In genomic region chr5:36714832-36715231, GRCm38 (mm10) we compare ENCODE assay signal across 16 mouse cellular contexts. TPM values are rescaled to one million over a fixed set of nuclear protein-coding genes. Genes with fewer than 3 reads are reported as not detected.
A peak's percentile ranks its signal among the peaks of the same experiment; 100 is the strongest.
DNase-seq lines count a peak whose midpoint lies in the region; ATAC-seq and TF ChIP-seq lines count a peak whose summit lies in the region.
"Had no signal": no experiment of that assay in that cellular context is flagged by ENCODE, and none has a peak within 500 bp of the region (broad histone marks: within the 10 kb centered on the region; RNA-seq: fewer than 3 reads in every experiment).

No protein-coding gene starts in this region.

- DNase-seq in heart, postnatal 36 days, result no peak
- DNase-seq in liver, result no peak
- DNase-seq in NIH3T3 (ENCODE audit: low read depth), result peak; percentile 85
- DNase-seq in frontal cortex, postnatal 25 days (ENCODE audit: low spot score in 2 of 2), result no peak
- DNase-seq: adrenal gland, adult 8-10 months; cerebellum, adult 11-12 months; gastrocnemius, postnatal 10 days; lung, postnatal 10 days; thymus, adult 18-20 months had no signal

- intact Hi-C loops in heart, postnatal 36 days (cut with DNase I), result loop anchor here (2.0 kb wide), 1 partner anchor 22 kb away; no protein-coding TSS in a partner anchor

- WGBS in heart, embryonic 11.5 days (ENCODE audit: insufficient replicate concordance), result 79% methylated on average over 3 of the region's 3 CpGs
- 77% methylated on average over 3 of the region's 3 CpGs for WGBS in liver, embryonic 12.5 days (ENCODE audit: insufficient replicate concordance)
- WGBS in small intestine, adult 2 months, result 74% methylated on average over 3 of the region's 3 CpGs

- no peak for TF ChIP-seq CTCF in small intestine, adult 2 months (IDR thresholded peaks at IDR 0.05; ENCODE audit: extremely low read depth, insufficient read length, insufficient replicate concordance, low read depth, low read length)

- no peaks in the 10 kb centered on the region for H3K9me3 ChIP-seq in heart, embryonic 11.5 days (replicated peaks; ENCODE audit: control insufficient read depth, low read length)
- H3K9me3 ChIP-seq in liver, embryonic 12.5 days (replicated peaks), result no peaks in the 10 kb centered on the region
- H3K9me3 ChIP-seq: G1E; hindbrain, embryonic 10.5 days had no signal

- no peak for ATAC-seq in heart, embryonic 11.5 days (replicated peaks; ENCODE audit: insufficient number of reproducible peaks, low FRiP score, low TSS enrichment)
- no peak for ATAC-seq in liver, embryonic 12.5 days
- ATAC-seq: forebrain, embryonic 16.5 days; midbrain, embryonic 16.5 days had no signal

- peaks cover 45% of the 10 kb centered on the region for H3K4me1 ChIP-seq in heart, embryonic 11.5 days (ENCODE audit: control insufficient read depth, insufficient read depth, low read length)
- H3K4me1 ChIP-seq in liver, embryonic 12.5 days, result peaks cover 71% of the 10 kb centered on the region
- H3K4me1 ChIP-seq in small intestine, adult 2 months (ENCODE audit: control insufficient read depth, insufficient read depth, insufficient read length, low read length), result peaks cover 20% of the 10 kb centered on the region

- no peaks in the 10 kb centered on the region for H3K36me3 ChIP-seq in heart, embryonic 11.5 days (ENCODE audit: control insufficient read depth, insufficient read depth, low read length)
- H3K36me3 ChIP-seq in liver, embryonic 12.5 days, result no peaks in the 10 kb centered on the region
- H3K36me3 ChIP-seq in small intestine, adult 2 months (ENCODE audit: control insufficient read depth, insufficient read depth, low read length), result no peaks in the 10 kb centered on the region
- H3K36me3 ChIP-seq: G1E; hindbrain, embryonic 10.5 days had no signal

- no peaks in the 10 kb centered on the region for H3K27me3 ChIP-seq in heart, embryonic 11.5 days (ENCODE audit: control insufficient read depth, insufficient read depth, low read length)
- H3K27me3 ChIP-seq in liver, embryonic 12.5 days (replicated peaks), result peaks cover 42% of the 10 kb centered on the region
- H3K27me3 ChIP-seq in small intestine, adult 2 months (ENCODE audit: control insufficient read depth, insufficient read depth, low read length), result no peaks in the 10 kb centered on the region

- H3K4me2 ChIP-seq in heart, embryonic 11.5 days, result no peak overlapping the region
- H3K4me2 ChIP-seq in liver, embryonic 12.5 days, result no peak overlapping the region

- no peak overlapping the region for H3K9ac ChIP-seq in heart, embryonic 11.5 days (ENCODE audit: low read depth, low read length)
- H3K9ac ChIP-seq in liver, embryonic 12.5 days, result 0 out of 2 replicates have a peak overlapping the region, but pooled peaks have one; percentile 2

- no peak overlapping the region for H3K4me3 ChIP-seq in heart, embryonic 11.5 days (ENCODE audit: low read depth, low read length)
- H3K4me3 ChIP-seq in liver, embryonic 12.5 days, result no peak overlapping the region
- H3K4me3 ChIP-seq in small intestine, adult 2 months (ENCODE audit: low read depth, low read length), result no peak overlapping the region
- H3K4me3 ChIP-seq: hindbrain, embryonic 10.5 days had no signal

- H3K27ac ChIP-seq in heart, embryonic 11.5 days (ENCODE audit: low read depth, low read length), result peak overlapping the region; percentile 98
- peak overlapping the region; percentile 3; the same call in 1 of the 2 replicates for H3K27ac ChIP-seq in liver, embryonic 12.5 days
- peak overlapping the region; percentile 80; the same call in 1 of the 2 replicates for H3K27ac ChIP-seq in small intestine, adult 2 months (ENCODE audit: insufficient read depth, low read depth, low read length)
- H3K27ac ChIP-seq: hindbrain, embryonic 10.5 days had no signal

- no peak for TF ChIP-seq POLR2A in small intestine, adult 2 months (IDR thresholded peaks at IDR 0.05; ENCODE audit: low read depth, low read length)

RNA-seq across cellular contexts. Expression of gene D5Ertd579e, which starts 19.0 kb away (rescaled TPM):
- 27.8 and 32.0 TPM in 2 replicates for polyA plus RNA-seq in heart, embryonic 11.5 days (2014; fragmentation: Nextera tagmentation; extraction: Ambion mirVana)
- total RNA-seq in heart, postnatal 36 days (2021), result 10 to 100 TPM; 75.5 to 90.6 TPM
- 28.2 and 28.5 TPM in 2 replicates for polyA plus RNA-seq in liver, embryonic 12.5 days (2016; fragmentation: Nextera tagmentation; extraction: Ambion mirVana)
- 14.4 and 27.4 TPM in 2 replicates for polyA plus RNA-seq in small intestine, adult 2 months (2012; rRNA removed)

RNA-seq across cellular contexts. Expression of gene Bloc1s4, which starts 33.6 kb away (rescaled TPM):
- 20.0 and 20.1 TPM in 2 replicates for polyA plus RNA-seq in heart, embryonic 11.5 days (2014; fragmentation: Nextera tagmentation; extraction: Ambion mirVana)
- total RNA-seq in heart, postnatal 36 days (2021), result 10 to 100 TPM; 10.3 to 14.2 TPM
- 23.7 and 26.8 TPM in 2 replicates for polyA plus RNA-seq in liver, embryonic 12.5 days (2016; fragmentation: Nextera tagmentation; extraction: Ambion mirVana)
- 30.4 and 31.0 TPM in 2 replicates for polyA plus RNA-seq in small intestine, adult 2 months (2012; rRNA removed)

Comparison
In these comparisons a context has a peak if more than half of its experiments do, and no peak if none do; other contexts are left out.
1. H3K27ac ChIP-seq: peak in every context shown above with its lines; median percentile 98 in heart, embryonic 11.5 days; 80 in small intestine, adult 2 months; 3 in liver, embryonic 12.5 days.